Mouse (Mus musculus): ENCODE data around the gene Gata5. TPM values are rescaled to one million over a fixed set of nuclear protein-coding genes. Genes with fewer than 3 reads are reported as not detected.

The Gata5 gene
- total RNA-seq, 2 experiments from 2014 or later = not detected

- no peak for DNase-seq (ENCODE audit: low spot score in 2 of 2)
- intact Hi-C loops (cut with DNase I) = loop anchor here (1.0 to 10.0 kb wide), 2 partner anchors 71 to 498 kb away; partner anchors contain the start of gene Bhlhe23
Measured at GRCm38 (mm10) chr2:180276385-180276784, 58.1 kb downstream of the Gata5 start.

GRCm38 (mm10) chr2:180275836-180276235 lies 58.7 kb downstream of the Gata5 start:
- intact Hi-C loops (cut with DNase I) = loop anchor here (1.0 to 10.0 kb wide), 4 partner anchors 71 to 499 kb away; partner anchors contain the start of genes Bhlhe23 and Mrgbp
- peak; percentile 77 to 83 for DNase-seq (ENCODE audit: low spot score in 2 of 2)

Other genes with a start within 250 kb of the Gata5 start
- 10 to 100 TPM; 65.4 to 73.5 TPM for gene Hrh3, start 230.2 kb downstream of the Gata5 start, total RNA-seq (2021)
- gene Osbpl2, start 215.4 kb downstream of the Gata5 start, total RNA-seq (2021) = 10 to 100 TPM; 51.4 to 52.8 TPM
- 100 to 1,000 TPM; 104 to 109 TPM for gene Adrm1, start 163.2 kb downstream of the Gata5 start, total RNA-seq (2021)
- 1 to 10 TPM; 8.0 to 9.7 TPM for gene Lama5, start 108.8 kb downstream of the Gata5 start, total RNA-seq (2021)
- gene Rps21, start 77.3 kb downstream of the Gata5 start, total RNA-seq (2021) = 100 to 1,000 TPM; 565 to 568 TPM
- 10 to 100 TPM; 30.4 to 34.6 TPM for gene Cables2, start 61.2 kb downstream of the Gata5 start, total RNA-seq (2021)
- not detected for gene Rbbp8nl, start 44.8 kb downstream of the Gata5 start, total RNA-seq (2021)
- gene Slco4a1, start 121.5 kb upstream of the Gata5 start, total RNA-seq (2021) = 1 to 10 TPM; 1.6 to 2.1 TPM
- 10 to 100 TPM; 11.4 to 14.1 TPM for gene Ntsr1, start 165.3 kb upstream of the Gata5 start, total RNA-seq (2021)
- gene Mrgbp, start 246.6 kb upstream of the Gata5 start, total RNA-seq (2021) = 10 to 100 TPM; 15.9 to 20.9 TPM

All from left cerebral cortex, postnatal 14 days (tissue).